Mouse (Mus musculus): ENCODE results near the gene Nckap5l.
"Not testable (repeated sequence)": the region's sequence is repeated elsewhere in the genome, so short reads cannot be mapped to it uniquely, and the experiment has no call there.

The Nckap5l gene

DNA sequence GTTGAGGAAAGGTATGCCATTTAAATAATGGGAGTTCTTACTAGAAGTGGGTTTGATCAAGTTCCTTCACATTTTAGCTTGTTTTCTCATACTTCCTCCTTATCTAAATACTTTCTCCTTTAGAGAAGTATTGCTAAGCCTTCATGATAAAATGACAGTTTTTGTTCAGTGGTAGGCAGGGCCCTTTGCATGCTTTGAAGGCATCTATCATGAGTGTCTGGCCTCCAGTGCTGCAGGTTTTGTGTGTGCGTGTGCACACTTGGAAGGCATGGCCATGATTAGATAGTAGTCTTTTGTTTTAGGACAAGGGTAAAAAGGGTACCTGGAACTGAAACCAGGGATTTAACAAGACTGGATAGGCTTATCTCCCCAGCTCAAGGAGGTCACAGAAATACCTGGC is 61.1 kb downstream of the Nckap5l start:
- DNase-seq (ENCODE audit: low read depth), result no peak

DNA sequence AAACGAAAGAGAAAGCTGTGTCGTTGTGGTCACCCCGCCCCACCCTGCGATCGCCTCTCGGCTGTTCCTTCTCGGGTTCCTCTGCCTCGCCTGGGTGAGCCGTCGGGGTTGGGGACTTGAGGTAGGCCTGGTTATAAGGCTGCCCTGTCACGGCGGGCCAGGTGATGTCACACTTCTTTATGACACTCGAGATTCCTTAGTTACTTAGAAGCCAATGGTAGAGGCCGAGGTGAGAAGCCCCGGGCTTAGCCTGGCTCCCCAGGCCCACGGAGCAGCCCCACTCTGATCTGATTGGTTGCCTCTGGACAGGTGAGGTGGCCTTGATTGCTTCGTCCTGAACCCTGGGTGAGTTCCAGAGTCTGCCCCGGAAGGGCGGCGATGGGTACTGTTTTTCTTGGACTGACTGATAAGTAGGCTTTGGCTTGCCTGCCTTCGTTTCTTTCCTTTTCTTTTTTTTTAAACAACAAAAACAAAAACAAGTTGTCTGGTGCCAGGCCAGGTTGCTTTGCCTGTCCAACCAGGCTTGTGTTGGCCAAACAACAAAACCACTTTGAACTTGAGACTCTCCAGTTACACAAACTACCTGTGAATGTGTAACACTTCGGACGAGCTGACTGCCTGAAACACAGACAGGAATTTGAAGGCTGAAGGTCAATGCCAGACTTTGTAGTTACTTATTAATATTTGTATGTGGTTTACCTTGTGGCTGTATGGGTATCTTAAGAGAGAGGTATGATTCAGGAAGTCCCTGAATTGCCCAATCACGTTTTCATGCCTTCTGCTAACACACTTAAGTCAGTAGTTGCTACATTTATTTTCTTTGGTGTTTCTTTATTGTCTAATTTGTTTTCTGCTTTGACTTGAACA is 63.9 kb downstream of the Nckap5l start:
- DNase-seq (ENCODE audit: low read depth), result no peak

DNA sequence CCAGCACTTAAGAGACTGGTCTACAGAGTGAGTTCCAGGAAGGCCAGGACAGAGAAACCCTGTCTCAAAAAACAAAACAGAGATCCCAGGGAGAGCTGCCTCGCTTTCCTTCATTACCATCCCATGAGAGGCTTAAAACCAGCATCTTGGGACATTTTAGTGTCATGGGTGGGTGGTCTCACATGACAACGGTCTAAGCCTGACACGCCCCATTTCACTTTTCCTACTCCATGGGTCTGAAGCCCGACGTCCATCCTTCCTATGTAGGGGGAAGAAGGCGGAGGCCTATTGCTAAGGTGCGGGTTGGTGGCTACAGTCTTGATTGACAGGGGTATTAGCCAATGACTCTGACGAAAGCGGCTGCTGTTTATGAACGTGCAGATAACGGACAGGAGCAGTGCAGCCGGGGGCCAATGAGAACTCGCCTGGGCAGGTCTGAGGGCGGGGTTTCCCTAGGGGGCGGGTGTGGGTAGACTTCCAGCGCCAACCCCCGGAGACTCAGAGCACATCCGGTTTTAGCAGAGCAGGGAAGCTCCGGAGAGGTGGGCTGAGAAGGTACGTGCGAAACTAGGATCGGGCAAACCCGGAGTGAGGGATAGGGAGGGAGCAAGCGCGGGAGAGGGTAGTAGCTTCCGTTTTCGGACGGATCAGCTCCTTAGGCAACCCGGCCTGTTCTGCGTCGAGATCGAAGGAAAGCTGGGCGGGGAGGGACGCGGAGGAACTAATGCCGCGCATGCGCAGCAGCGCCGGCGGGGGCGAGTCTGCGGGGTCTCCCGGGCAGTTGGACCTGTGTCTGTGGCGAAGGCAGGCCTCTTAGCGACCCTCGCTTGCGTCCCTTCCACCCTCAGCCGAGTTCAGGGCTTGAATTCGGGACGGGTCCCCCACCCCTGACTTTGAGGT is 64.8 kb downstream of the Nckap5l start, which contains the start of gene Tmbim6:
Tmbim6 (plus strand) TSS at position 397 of the 900 bp plus-strand sequence.
- DNase-seq (ENCODE audit: low read depth), result peak; percentile 100

DNA sequence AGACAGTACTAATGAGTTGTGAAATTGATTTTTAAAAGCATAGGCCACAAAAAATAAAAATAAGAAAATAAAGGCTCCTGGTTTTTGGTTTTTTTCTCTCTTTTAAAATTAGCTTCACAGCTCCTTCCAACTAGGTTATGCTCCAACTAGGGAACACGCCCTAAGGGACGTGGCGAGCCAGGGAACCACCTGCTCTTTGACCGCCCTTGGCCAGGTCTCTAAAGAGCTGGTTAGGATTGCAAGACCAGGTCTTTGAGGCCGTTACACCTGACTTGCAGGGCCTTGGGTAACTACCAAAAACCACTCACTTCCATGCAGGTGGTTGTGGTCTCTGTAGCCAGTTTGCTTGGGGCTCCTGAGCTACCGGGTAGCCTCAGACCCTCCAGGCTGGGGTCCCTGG is 65.6 kb downstream of the Nckap5l start:
- no peak for DNase-seq (ENCODE audit: low read depth)

DNA sequence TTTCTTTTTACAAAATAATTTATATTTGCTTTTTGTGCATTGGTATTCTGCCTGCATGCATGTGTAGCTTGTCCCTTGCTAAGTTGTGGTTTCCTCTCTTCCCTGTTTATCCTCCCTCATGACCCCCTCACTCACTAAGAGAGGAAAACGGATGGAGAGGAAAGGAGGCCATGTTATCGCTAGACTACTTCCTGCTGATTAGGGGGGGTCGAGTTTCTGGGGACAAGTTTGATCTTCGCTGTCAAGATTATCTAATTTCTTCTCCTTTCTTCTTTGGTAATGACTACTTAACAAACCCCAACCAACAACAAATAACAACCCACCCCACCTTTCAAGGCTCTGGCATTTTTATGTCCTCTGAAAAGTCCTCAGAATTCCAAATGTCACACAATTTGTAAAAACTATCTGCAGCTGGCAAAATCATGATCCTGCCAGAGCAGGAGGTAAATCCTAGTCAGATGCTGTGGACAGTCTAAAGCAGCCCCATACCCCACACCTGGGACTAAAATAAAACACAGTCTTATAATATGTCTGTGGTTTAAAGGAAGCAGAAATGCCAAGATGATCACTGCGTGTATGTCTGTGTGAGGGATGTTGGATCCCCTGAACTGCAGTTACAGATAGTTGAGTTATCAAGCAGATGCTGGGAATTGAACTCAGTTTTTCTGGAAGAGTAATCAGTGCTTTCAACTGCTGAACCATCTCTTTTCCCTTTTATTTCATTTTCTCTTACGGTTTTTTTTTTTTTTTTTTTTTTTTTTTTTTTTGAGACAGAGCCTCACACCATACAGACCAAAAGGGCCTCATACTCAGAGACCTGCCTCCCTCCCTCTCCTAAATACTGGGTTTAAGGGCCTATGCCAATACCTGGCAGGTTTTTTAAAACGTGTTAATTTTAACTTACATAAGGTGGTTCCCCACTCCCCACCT is 66.8 kb downstream of the Nckap5l start:
- DNase-seq (ENCODE audit: low read depth), result no peak

DNA sequence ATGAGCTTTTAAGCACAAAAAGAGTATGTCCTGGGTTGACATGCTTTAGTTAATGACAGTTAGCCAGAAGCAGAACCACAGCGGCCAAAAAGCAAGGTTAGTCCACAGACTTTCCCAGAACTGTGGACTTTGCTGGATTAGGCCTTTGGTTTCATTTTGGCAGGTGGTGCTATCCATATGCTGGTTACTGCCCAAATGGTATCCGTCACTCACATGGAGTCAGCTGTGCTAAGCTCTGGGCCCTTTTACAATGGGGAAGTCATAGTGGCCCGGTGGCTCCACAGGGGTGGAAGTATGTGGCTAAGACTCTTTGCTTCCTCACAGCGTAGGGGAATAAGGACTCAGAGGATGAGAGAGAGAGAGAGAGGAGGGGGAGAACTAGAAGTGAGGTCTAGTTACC is 69.6 kb downstream of the Nckap5l start:
- no peak for DNase-seq (ENCODE audit: low read depth)

DNA sequence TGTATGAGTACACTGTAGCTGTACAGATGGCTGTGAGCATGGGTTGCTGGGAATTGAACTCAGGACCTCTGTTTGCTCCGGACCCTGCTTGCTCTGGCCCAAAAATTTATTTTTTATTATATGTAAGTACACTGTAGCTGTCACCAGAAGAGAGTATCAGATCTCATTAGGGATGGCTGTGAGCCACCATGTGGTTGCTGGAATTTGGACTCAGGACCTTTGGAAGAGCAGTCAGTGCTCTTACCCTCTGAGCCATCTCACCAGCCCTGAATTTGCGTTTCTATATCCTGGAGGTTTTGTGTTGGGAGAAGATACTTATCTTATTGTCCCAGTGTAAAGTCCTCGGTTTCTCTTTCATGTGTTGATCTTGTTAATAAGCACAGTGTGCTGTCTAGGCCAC is 70.8 kb downstream of the Nckap5l start:
- no peak for DNase-seq (ENCODE audit: low read depth)

DNA sequence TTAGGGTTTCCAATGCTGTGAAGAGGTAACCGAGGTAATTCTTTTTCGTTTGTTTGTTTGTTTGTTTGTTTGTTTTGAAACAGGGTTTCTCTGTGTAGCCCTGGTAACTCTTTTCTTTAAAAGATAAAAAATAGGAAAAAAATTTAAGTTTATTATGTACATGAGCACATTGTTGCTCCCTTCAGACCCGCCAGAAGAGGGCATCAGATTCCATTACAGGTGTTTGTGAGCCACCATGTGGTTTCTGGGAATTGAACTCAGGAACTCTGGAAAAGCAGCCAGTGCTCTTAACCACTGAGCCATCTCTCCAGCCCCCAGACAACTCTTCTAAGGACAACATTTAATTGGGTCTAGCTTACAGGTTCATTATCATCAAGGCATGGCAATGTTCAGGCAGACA is 71.4 kb downstream of the Nckap5l start:
- not testable (repeated sequence) for DNase-seq (ENCODE audit: low read depth)

DNA sequence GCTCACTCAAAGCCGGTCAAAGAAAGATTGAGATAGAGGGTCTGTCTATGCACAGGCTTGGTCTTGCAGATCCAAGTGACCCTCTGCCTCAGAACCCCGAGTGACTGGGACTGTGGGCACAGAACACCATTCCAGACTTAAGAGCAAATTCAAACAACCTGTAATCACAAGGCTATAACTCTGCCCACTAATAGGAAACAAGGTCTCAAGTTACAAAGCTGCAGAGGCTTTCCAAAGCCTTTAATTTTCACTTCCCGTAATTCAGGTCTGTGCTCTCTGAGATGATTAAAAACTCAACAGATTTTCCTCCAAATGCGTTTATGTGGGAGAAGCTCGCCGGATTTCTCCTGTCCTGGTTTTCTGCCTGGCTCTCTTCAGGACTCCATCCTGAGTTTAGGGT is 73.5 kb downstream of the Nckap5l start:
- DNase-seq (ENCODE audit: low read depth), result no peak

DNA sequence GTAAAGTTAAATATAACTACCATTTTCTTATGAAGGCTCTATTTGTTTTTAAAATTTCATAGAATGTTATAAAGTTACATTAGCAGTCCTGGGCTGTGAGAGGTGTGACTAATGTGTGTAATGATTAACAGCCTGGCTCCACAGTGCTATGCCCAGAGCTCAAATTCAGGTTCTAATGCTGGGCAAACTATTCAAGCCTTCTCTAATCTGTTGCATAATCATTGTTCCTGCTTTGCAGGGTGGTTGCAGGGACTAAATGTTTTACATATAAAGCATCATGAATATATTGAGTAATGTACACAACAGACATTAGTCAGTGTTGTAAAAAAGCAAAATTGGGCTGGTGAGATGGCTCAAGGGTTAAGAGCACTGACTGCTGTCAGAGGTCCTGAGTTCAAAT is 74.7 kb downstream of the Nckap5l start:
- DNase-seq (ENCODE audit: low read depth), result no peak

DNA sequence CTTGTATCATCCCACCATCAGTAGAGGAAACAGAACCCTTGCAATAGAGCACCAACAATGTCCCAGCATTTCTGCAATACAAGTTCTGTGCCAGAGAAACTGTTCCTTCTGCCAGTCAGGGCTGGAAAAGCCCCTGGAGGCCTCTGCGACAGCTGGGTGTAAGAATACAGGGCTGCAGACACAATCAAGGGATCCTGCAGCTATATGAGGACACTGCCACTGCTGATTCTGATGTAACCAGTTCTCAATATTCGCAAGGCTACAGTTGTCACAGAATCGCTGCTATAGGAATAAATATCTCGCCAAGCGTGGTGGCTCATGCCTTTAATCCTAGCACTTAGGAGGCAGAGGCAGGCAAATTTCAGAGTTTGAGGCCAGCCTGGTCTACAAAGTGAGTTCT is 81.3 kb downstream of the Nckap5l start:
- no peak for DNase-seq (ENCODE audit: low read depth)

DNA sequence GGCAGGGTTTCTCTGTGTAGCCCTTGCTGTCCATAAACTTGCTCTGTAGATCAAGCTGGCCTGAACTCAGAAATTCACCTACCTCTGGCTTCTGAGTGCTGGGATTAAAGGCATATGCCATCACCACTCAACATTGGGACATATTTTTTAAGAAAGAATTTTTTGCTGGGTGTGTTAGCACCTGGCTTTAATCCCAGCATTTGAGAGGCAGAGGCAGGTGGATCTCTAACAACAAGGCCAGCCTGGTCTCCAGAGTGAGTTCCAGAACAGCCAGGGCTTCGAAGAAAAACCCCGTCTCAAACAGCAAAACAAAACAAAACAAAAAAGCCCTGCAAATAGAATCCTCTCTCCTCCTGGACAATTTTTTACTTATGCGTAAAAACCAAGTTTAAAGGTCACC is 82.0 kb downstream of the Nckap5l start:
- DNase-seq (ENCODE audit: low read depth), result no peak

DNA sequence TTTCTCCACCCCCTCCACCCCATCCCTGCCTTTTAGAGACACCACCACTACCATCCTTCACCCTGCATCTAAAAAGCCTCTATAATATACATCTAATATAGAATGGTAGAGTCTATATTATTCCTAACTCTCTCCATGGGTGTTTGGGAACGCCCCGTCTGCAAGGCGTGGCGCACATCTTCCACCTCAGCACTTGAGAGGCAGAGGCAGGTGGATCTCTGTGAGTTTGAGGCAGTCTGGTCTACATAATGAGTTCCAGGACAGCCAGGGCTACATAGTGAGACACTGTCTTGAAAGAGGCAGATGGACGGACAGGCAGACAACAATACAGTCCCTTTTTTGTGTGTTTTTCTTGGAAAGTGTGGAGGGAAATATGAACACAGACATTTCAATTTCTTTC is 82.5 kb downstream of the Nckap5l start:
- DNase-seq (ENCODE audit: low read depth), result no peak

DNA sequence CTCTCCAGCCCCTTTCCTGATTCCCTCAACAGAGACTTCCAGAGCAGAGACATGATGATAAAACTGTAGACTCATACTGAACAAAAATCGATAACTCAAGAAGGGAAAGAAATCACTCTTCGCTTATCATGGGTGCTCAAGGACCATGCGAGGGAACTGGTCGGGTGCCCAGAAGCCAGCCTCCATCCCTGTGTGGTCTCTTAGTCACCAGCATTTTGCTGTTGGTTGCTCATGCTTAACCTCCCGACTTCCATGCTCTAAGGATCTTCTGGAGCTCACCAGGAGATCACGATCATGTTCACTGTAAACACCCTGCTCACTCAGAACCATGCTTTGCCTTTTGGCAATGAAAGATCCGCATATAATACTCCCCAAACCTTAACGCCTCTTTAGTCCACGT is 84.8 kb downstream of the Nckap5l start:
- no peak for DNase-seq (ENCODE audit: low read depth)

Data from fibroblast of lung, adult 2 months (primary cell).